Mouse (Mus musculus) v-Abl transformed pro-B cells (cell line): ENCODE data around the gene Gpx4.

Experiments used
- in situ Hi-C, 2 experiments: fragments of 400-800 bp; cut with MboI; formaldehyde crosslinking; loops; one replicate each; pipeline ENCODE4 v1.15.1; 2025; ENCODE audit not compliant: unreplicated experiment in 2 of 2

Gene Gpx4

DNA sequence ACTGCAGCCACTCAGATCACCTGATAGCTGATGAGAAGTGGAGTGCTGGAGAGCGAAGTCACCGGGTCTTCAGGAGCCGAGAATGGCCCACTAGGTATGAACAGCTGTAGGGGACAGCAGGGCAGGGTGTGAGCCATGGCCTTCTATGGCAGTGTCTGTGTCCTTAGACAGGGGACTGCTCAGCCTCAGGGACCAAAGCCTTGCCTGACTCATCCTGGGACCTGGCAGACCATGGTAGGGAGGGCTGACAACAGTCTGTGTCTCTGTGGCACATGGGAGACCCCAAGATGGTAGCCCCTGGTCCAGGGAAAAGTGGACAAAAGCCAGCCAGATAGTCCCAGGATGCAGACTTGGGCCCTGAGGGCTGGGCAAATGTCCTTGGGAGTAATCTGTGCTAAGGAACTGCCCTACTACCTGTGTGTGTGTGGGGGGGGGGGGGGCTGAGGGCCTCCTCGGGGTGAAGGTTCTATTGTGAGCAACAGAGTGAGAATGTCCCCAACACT lies 23.0 kb downstream of the Gpx4 start:
- in situ Hi-C loops, result loop anchor here in 1 of 2 experiments (5.0 kb wide), 1 partner anchor 37 kb away; the partner anchor contains the start of gene Sbno2

DNA sequence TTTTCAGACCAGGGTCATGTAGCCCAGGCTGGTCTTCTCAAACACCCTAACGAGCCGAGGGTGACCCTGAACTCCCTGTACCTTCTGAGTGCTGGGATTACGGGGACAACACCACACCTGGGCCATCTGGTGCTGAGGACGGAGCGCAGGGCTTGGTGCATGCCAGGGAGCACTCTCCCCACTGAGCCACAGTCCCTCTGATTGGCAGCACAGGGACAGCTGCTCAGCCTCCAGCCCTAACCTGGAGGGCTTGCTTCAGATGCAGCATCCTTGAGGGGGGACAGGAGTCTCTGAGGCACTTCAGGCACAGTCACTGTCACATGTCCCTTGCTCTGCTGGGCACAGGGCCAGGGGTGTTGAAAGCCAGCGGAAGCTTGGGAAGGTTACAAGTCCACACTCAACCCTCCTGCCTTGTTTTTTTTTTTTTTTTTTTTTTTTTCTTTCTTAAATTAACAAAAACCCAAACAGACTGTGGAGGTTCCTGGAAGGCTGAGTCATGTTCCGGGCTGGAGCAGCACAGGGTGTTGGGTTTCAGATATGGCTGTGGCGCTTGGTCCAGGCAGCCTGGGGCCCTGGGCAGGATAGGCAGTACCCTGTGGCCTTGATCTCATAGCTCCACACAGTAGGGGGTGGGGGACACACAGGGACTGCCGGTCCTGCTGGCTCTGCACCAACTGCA lies 24.0 kb downstream of the Gpx4 start:
- in situ Hi-C loops, result loop anchor here in 1 of 2 experiments (5.0 kb wide), 1 partner anchor 36 kb away; the partner anchor contains the start of gene Sbno2

DNA sequence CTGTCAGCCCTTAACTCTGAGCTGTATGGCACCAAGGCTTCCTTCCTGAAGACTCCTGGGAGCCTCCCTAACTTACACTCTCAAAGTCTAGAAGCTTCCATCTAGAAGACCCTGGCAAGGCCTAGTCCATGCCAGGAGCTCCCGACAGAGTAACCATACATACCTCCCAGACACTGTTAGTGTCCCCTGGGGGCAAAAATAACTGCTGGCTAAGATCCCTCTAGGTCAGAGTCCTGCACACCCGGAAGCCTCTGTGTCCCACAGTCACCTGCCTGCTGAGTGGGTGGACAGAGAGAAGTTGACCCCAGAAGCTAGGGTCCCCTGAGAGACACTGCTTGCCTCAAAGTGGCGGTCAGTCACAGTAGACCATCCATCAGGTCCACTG lies 24.5 kb downstream of the Gpx4 start:
- in situ Hi-C loops, result loop anchor here in 1 of 2 experiments (5.0 kb wide), 1 partner anchor 36 kb away; the partner anchor contains the start of gene Sbno2

DNA sequence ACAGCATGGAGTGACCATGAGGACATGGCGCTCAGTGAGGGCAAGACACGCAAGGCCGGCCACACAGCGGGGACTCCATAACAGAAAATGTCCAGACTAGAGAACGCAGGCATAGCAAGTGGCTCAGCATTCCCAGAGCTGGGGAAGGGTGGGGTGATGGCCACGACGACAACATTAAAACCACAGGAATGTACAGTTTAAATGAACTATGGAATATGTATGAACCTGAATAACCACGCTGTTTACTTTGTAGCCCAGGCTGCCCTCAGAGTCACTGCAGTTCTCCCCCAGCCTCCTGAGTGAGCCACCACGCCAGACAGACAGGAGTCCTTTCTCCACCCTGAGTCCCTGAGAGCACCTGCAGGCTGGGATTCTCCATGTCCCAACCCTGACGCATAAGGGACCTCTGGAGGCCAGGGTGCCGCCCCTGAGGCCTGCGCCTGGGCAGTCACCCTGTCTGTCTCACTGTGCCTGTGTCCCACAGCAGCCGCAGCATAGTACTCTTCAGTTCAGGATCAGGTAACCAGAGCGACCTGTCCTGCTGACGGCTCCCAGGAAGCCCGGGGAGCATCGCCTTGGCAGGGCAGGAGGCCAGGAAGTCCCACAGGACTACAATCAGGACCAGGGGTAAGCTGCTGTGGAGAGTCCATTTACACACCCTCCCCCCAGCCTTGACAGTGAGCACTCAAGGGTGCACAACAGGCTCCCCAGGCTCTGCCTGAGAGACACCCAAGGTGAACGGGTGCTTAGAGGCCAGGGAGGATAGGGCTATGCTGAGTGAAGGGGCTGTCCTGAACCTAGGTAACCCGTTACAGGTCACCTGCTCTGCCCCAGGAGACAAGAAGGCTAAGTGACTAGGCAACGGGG lies 25.9 kb downstream of the Gpx4 start:
- in situ Hi-C loops, result loop anchor here in 1 of 2 experiments (5.0 kb wide), 1 partner anchor 34 kb away; the partner anchor contains the start of gene Sbno2

DNA sequence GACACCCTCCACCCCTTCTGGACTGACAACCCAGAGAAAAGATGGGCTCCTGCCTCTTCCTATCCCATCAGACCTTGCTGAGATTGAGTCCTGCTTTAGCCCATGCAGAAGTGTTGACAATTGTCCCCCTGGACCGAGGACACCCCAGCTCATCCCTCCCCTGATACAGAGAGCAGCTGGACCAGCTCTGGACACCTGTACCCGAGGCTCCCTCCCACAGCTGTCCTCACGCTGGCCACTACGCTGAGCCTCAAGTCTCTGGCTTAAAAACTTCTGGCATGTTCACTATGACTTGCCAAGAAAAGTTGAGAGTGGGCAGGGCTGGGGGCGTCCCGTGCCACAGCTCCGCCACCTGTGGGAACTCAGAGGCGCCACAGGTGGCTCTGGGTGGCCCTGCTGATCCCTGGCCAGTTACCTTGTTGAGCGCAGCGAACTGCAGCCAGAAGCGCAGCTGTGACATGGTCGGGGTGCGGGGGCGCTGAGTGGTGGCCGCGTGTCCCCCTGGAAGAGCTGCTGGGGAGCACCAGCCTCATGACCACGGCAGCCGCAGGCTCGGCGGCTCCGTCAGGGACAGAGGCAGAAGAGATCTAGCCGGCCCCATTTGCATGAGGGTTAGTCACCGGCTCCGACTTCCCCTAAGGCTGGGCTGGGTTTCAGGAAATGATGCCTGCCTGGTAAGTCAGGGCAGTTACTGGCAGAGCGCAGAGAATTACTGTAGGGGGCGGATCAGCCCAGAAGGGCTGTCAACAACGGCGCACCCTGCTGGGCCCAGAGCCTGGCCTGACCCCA lies 28.0 kb downstream of the Gpx4 start:
- in situ Hi-C loops, result loop anchor here in 1 of 2 experiments (5.0 kb wide), 1 partner anchor 32 kb away; the partner anchor contains the start of gene Sbno2

DNA sequence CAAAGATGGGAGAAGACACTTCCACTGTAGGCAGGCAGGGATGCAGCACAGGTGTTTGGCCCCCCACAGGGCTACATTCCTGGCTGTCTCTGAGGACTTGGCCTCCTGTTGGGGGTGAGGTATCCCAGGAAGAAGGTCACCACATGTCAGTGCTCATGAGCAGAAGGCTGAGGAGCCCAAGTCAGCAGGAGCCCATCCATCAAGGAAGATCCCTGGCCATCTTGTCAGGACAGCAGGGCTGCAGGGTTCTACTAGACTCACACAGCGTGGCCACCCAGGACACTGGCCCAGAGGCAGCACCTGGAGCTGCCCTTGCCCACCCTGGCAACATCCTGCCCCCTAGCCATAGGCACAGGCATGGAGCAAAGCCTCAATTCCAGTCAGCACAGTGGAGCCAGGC lies 29.0 kb downstream of the Gpx4 start:
- in situ Hi-C loops, result no loop called here

DNA sequence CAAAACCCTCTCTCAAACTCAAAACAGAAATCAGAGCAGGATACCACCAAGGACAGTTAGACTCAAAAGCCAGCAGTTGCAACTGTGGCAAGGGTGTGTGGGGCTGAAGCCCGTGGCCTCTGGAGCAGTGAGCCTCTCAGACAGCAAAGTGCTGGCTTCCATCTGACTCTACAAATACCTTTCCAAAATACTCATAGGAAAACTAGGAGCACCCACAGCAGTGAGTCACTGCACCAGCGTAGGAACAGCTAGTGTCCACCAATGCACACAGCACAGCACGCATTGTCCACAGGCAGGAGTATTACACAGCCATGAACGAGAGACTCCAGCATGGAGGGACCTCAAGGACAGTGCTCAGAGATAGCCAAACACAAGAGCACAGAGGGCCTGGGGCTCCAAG lies 29.4 kb downstream of the Gpx4 start:
- in situ Hi-C loops, result no loop called here

DNA sequence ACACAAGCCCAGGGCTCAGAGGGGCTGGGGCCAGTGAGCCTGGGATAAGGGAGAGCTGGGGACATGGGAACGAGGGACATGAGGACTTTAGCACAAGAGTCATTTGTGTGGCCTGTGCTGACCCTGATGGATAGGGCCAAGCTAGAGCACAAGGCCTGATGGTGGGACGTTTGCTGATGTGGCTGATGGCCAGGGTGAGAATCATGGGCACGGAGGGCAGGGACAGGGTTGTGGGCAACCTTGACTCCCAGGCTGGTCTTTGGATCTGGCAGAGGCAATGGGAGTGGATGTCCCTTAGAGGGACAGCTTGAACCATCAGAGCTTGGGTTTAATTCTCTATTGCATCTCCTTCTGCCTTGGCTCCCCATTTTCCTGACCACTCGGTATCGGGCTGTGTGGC lies 30.3 kb downstream of the Gpx4 start:
- in situ Hi-C loops, result no loop called here

DNA sequence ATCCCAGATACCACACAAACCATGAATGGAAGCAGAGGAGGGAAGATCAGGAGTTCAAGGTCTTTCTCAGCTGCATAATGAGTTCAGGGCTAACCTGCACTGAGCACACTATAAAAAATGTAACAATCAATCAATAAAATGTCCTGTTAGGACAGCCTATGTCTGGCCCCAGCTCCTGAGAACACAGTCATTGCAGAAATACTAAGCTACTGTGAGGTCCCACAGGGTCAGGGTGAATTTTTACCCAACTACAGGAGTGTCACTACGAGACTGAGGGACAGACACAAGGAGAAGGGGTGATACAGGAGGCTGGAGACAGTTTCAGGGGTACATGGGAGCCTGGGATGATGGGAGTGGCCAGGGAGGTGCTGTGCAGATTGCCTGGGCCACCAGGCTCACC lies 31.4 kb downstream of the Gpx4 start:
- in situ Hi-C loops, result no loop called here

DNA sequence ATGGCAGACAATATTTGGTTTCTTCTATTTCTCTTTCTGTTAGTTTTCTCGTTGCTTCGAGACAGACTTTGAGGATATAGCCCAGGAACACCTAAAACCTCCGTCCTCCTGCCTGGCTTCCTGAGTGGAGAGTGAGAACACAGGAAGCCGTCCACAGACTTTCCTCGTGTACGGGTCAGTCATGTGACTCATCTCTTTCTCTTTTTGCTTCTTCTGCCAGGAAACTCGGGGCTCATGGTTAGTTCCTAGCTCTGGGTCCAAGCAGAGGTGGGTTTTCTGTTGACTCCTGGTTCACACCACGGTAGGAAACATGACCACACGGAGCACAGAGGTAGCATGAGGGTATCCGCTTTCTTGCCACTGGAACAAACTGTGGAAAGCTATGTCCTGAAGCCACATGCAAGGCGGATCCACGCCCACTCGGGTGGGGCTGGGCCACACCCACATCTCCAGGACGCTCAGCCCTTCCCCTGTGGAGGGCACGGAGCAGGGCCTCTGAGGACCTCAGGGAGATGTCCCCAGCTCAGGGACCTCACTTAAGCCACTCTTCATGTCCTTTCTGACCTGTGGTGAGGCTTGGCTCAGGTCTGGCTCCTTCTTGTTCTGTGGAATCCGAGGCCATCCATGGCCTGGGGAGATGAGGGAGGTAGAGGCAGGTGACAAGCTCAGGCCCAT lies 33.6 kb downstream of the Gpx4 start:
- in situ Hi-C loops, result no loop called here

DNA sequence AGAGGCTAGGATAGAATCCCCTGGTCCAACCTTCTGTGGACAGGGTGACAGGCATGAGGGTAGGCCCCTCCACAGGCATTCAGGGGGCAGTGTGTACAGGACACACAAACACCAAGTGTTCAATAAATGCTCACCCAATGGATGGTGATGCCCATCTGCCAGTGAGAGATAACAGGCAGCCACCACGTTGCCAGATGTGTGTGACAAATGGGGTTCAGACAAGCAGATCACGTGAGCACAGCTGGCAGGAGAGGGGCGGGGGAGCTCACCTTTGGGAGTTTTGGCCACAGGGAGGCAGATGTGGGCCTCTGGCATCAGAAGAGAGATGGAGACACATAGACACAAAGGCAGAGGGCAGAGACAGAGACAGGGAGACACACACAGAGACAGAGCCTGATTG lies 34.1 kb downstream of the Gpx4 start:
- in situ Hi-C loops, result no loop called here

DNA sequence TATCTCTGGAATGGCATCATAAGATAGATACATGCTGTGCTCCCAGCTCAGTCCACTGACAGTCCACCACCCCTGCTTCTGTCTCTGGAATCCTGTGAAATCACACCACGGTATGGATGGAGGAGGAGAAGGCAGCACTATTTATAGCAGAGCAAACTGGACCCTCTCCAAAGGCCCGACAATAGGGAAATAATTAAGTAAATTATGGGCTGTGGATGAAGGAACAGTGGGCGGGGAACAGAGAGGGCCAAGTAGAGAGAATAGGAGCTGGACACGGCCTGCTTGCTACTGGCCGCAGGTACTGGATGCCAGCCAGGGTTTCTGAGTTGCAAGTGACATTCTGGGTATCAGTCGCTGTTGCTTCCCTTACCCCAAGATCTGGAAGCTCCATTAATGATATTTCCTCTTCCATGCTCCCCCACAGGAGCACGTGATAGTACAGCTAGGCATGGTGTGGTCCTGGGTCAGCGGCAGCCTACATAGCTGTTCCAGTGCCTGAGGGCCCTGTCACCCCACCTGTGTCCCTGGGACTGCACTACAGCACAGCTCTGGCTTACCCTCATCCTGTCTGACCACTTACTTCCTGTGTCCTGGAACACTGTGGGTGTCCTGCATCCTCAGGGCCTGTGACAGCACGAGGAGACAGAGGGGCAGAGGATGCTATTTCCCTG lies 38.0 kb downstream of the Gpx4 start:
- in situ Hi-C loops, result no loop called here

DNA sequence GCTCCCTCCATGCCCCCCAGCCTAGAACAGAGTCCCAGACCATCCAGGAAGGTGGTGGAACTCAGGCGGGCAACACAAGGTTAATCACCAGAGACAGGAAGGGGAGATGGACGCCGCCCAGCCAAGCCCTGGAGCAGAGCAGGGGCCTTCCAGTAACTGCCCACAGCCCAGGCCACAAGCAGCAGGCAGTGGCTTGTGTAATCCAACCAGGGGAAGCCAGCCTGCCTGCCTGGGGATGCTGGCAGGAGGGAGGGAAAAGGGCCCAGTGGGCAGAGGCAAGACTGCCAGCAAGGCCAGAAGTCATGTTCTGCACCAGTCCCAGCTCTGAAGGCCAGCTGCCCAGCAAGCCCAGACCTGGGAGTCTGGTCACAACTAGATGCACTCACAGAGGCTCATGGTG lies 39.9 kb downstream of the Gpx4 start:
- in situ Hi-C loops, result no loop called here

DNA sequence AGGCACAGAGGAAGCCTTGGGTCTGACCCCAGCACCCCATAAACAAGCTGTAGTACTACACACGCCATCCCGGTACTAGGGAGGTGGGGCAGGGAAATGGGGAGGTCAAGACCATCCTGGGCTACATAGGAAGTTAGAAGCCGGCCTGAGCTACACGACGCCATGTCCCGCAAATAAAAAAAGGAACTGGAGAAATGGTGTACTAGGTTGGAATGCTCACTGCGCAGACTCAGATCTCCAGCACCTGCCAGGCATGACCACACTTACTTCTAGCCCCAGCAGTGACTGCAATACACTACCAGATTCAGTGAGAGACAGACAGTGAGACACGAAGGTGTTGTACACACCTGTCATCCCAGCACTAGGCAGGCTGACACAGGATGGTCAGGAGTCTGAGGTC lies 40.5 kb downstream of the Gpx4 start:
- in situ Hi-C loops, result no loop called here

DNA sequence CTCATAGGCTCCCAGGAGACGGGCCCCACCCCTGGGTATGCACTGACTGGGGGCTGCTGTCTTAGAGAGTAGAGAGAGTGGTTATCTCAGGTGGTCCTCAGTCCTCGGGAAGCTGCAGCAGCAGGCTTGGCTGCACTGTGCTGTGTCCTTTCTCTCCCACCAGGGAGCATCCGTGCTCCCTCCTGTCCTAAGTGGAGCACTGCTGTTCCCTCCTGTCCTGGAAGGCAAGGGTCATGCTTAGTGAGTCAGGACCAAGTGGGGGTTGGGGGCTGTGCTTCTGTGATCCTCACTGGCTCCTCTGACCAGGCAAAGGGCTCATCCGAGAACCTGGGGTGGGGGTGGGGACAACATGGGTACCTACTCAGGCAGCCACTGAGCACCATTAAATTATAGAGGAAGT lies 42.2 kb downstream of the Gpx4 start:
- in situ Hi-C loops, result no loop called here

DNA sequence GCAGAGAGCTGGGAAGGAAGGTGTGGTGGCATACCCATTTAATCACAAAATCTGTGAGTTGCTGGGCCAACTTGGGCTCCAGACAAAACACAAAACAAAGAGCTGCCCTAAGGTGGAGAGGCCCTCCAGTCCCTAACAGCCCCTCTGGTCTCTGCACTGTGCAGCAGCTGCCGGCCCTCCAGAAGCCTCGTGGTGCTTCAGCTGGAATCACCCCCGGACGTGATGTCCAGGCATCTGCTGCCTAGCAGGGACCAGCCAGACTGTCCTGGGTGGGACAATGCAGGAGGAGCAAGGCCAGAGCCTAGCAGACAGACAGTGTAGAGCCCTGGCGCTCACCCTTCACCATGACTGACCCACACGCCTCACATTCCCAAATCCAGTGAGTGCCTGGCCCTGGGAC lies 44.6 kb downstream of the Gpx4 start:
- in situ Hi-C loops, result no loop called here

DNA sequence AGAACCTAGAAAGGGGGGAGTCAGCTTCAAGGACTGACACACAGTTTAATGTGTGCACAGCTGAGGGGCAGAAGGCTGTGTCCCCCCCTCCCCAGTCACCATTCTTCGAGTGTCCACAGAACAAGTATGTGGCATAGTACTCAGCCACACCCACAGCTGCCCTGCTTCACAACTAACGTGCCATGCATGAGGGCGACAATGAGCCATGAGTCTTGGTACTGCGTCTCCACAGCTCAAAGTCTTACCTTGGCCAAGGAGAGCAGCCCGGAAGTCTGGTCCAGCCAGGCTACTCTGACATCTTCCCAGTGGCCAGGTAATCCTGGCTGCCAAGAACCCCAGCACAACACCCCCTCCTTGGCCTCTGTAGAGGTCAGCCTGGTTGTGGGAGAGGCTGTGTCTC lies 45.7 kb downstream of the Gpx4 start:
- in situ Hi-C loops, result no loop called here

DNA sequence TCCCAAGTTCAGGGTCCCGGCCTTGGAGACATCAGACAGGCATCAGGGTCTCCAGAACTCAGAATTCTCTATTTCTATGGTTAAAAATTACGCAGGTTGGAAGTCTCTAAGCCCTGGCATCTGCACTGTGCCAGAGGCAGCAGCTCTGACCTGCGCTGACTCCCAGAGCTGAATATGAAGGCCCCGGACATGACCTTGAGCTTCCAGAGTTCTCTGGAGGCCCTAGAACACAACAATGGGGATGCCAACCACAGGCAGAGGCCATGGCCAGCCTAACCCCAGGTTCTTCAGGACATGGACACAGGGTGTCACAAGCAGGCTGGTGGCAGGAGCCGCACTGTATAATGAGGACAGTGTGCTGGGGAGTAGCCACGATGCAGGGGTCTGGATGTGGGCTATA lies 47.1 kb downstream of the Gpx4 start:
- in situ Hi-C loops, result no loop called here

DNA sequence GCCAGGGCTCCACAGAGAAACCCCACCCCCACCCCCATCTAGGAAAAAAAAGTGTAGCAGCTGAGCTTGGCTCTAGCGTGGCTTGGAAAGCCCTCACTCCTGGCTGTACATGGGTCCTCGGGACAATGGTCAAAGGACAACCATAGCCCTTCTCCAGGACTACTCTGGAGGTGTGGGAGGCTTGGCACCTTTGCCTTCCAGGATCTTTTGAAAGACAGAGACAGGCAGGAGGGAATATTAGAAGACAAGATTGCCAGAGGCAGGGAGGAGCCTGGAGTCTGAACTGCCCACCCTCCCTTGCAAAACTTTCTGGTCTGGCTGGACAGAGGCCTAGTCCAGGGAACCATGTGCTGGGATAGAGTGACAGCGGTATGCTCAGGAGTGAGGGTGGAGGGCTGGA lies 47.7 kb downstream of the Gpx4 start:
- in situ Hi-C loops, result no loop called here

DNA sequence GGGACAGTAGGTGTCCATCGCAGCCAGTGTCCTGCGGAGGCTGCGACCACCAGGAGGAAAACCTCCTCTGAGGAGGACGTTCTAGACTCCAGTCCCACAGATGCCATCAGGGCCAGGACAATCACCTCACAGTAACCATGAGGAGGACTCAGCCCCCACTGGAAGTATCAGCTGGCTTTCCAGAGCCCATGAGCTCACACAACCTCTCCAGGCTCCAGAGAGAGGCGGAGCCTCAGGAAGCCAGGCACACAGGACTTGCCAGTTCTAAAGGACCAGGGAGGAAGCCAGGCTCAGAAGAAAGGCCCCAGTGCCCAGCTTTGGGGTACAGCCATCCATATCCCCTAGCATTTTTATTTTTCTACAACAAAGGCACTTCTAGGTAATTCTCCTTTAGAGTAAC lies 48.6 kb downstream of the Gpx4 start:
- in situ Hi-C loops, result no loop called here
